Mouse (Mus musculus) forebrain, postnatal 0 days (tissue): ENCODE data around the gene Cdh6. TPM values are rescaled to one million over a fixed set of nuclear protein-coding genes. Genes with fewer than 3 reads are reported as not detected.

Source experiments
- ATAC-seq: fragments of 200-750 bp; cut with Nextera tagmentation; 2 replicates; pipeline ENCODE4 v1.8.0; 2017; ENCODE audit warnings: mild to moderate bottlenecking, moderate library complexity
- DNase-seq: peaks from one replicate; pipeline ENCODE4 v3.0.0-alpha.2; 2015
- H3K27ac ChIP-seq: fragments of 300-500 bp; sonication (generic); 2 replicates; pipeline ENCODE4 v1.5.1; 2014; ENCODE audit warnings: low read depth, mild to moderate bottlenecking, antibody characterized with exemption, low read length, moderate library complexity, mixed read lengths
- H3K27me3 ChIP-seq: fragments of 300-500 bp; sonication (generic); 2 replicates; pipeline ENCODE4 v1.6.1; 2014; ENCODE audit warnings: mild to moderate bottlenecking, low read length, mixed read lengths; ENCODE audit not compliant: insufficient read depth
- H3K36me3 ChIP-seq: fragments of 300-500 bp; sonication (generic); 2 replicates; pipeline ENCODE4 v1.6.1; 2014; ENCODE audit warnings: mild to moderate bottlenecking, moderate library complexity; ENCODE audit not compliant: insufficient read depth
- H3K4me1 ChIP-seq: fragments of 300-500 bp; sonication (generic); 2 replicates; pipeline ENCODE4 v1.6.1; 2014; ENCODE audit warnings: antibody characterized with exemption; ENCODE audit not compliant: insufficient read depth
- H3K4me2 ChIP-seq: fragments of 300-500 bp; sonication (generic); 2 replicates; pipeline ENCODE4 v1.6.1; 2014; ENCODE audit warnings: low read depth, mild to moderate bottlenecking, moderate library complexity
- H3K4me3 ChIP-seq: fragments of 300-500 bp; sonication (generic); 2 replicates; pipeline ENCODE4 v1.5.1; 2014; ENCODE audit warnings: low read depth, low read length, mixed read lengths
- H3K9ac ChIP-seq: fragments of 300-500 bp; sonication (generic); 2 replicates; pipeline ENCODE4 v1.6.1; 2014; ENCODE audit warnings: mild to moderate bottlenecking
- H3K9me3 ChIP-seq: fragments of 300-500 bp; sonication (generic); 2 replicates; pipeline ENCODE4 v1.6.1; 2016; ENCODE audit warnings: low read length
- CTCF ChIP-seq: sonication (generic); IDR thresholded peaks from 2 replicates; pipeline ENCODE4 v1.5.1; 2016; ENCODE audit warnings: antibody characterized with exemption, control low read depth, low read depth
- WGBS: fragments of 180-500 bp; shearing (Covaris S2); extraction: QIAGEN DNeasy Blood & Tissue Kit; methylation state at CpG from one replicate; pipeline ENCODE4 v1.1.7; 2014; 5-methylcytosine and 5-hydroxymethylcytosine counted together
- polyA plus RNA-seq: library from polyadenylated mRNA; unstranded; fragments of >200 nt; fragmentation: Nextera tagmentation; extraction: Ambion mirVana; gene quantifications from 2 replicates; pipeline ENCODE4 v1.2.1, GENCODE M21; 2015
- total RNA-seq: library from RNA; depleted of rRNA; stranded (reverse); fragments of >200 nt; gene quantifications from 2 replicates; pipeline ENCODE4 v1.2.3, GENCODE M21; 2014

The Cdh6 gene
- total and polyA plus RNA-seq, 2 experiments from 2014 or later = 9.8 to 12.1 TPM

DNA sequence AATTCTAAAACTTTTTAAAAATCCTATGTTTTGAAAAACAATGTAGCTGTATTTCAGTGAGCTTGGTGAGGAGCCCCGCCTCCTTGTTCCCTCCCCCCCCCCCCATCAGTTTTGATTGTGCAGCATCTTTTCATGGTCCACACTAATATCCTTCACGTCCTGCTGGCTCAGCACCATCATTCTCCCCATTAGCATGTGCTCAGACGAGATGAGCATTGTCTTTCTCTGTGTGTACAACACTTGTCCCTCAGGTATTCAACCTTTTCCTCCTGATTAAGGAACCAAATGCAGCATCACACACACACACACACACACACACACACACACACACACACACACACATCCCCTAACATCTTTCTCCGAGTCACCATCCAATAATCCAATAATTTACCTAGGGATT lies 164.7 kb downstream of the Cdh6 start:
- TF ChIP-seq CTCF = no peak
- DNase-seq (no peak), ATAC-seq (no peak)
- H3K9ac ChIP-seq = no peak overlapping the region
- H3K27me3 ChIP-seq = no peaks in the 10 kb centered on the region
- no peaks in the 10 kb centered on the region for H3K9me3 ChIP-seq
- WGBS = 26% methylated on average over 4 of the region's 4 CpGs
- H3K4me1 ChIP-seq = no peaks in the 10 kb centered on the region
- H3K4me3 ChIP-seq = no peak overlapping the region
- no peak overlapping the region for H3K27ac ChIP-seq
- no peak overlapping the region for H3K4me2 ChIP-seq
- H3K36me3 ChIP-seq = no peaks in the 10 kb centered on the region

DNA sequence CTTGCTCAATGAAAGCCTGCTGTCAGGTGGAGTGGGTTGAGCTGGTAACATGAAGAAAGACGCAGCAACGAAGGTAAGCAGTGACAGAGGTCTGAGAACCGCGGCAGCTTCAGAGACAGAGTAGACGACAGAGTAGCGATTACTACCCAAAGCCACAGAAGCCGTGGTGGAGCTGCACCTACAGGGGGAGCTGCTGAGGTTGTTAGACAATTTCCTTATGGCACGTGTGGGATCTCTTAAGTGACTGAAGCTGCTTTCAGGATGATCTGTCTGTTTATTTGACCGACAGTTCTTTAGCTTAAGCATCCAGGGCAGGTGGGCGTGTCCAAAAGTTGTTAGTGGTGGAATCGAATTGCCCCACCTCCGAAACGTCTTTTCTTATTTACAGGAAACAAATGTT lies 167.5 kb downstream of the Cdh6 start:
- ATAC-seq = no peak
- no peak for DNase-seq
- Histone ChIP-seq H3K4me3 (no peak overlapping the region), H3K9ac (no peak overlapping the region), H3K4me2 (no peak overlapping the region), H3K27ac (no peak overlapping the region), H3K9me3 (no peaks in the 10 kb centered on the region), H3K36me3 (no peaks in the 10 kb centered on the region), H3K27me3 (no peaks in the 10 kb centered on the region), H3K4me1 (no peaks in the 10 kb centered on the region)
- 86% methylated on average over 13 of the region's 13 CpGs for WGBS
- TF ChIP-seq CTCF = no peak

DNA sequence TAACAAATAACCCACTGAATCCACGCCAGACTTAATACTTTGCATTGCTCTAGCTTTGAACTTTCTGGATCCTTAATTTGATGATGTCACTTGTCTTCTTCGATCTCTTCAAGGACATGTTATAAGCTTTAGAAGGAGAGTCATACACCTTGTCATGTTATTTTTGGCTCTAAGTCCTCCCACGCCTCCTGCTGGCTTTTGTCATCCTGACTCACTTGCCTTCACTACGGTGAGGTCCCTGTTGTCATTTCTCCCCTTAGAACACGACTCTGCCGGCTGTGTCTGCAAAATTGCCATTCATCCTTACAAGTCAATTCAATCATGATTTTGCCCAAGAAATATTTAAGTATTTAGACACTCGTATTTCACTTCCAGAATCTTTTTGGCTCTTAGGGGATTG lies 171.9 kb downstream of the Cdh6 start:
- no peaks in the 10 kb centered on the region for H3K4me1 ChIP-seq
- no peak overlapping the region for H3K4me3 ChIP-seq
- H3K27ac ChIP-seq = no peak overlapping the region
- H3K9me3 ChIP-seq = no peaks in the 10 kb centered on the region
- 78% methylated on average over 7 of the region's 7 CpGs for WGBS
- H3K9ac ChIP-seq = no peak overlapping the region
- DNase-seq = no peak
- no peaks in the 10 kb centered on the region for H3K36me3 ChIP-seq
- no peaks in the 10 kb centered on the region for H3K27me3 ChIP-seq
- ATAC-seq = no peak
- no peak for TF ChIP-seq CTCF
- no peak overlapping the region for H3K4me2 ChIP-seq

DNA sequence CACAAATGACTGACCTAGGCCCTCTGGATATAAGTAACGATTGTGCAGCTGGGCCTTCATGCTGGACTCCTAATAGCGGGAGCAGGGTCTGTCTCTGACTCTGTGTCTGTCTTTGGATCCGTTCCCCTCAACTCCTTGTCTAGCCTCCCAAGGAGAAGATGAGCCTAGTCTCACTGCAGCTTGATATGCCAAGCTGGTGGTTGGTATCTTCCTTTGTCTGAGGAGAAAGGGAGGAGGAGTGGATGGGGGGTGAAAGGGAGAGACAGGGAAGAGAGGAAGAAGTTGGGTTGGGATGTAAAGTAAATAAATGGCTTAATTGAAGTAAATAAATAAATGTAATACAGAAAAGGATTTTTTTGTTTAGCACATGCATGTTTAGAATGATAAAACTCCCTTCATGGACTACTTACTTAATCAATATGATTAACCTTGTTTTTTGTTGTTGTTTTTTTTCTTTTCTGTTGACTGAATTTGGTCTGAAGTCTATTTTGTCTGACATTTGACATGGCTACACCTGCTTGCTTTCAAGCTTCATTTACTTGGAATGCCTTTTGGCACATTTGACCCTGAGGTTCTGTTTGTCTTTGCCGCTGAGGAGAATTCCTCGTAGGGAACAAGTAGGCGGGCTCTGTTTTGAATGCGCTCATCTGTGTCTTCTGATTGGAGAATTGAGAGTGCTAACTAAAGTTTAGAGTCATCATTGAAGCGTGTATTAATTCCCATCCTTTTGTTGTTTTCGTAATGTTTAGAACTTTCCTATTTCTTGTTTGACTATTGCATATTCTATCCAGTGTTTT lies 178.7 kb downstream of the Cdh6 start:
- TF ChIP-seq CTCF = no peak
- Histone ChIP-seq H3K9me3 (no peaks in the 10 kb centered on the region), H3K27ac (no peak overlapping the region), H3K4me1 (no peaks in the 10 kb centered on the region), H3K36me3 (no peaks in the 10 kb centered on the region), H3K27me3 (no peaks in the 10 kb centered on the region), H3K4me2 (no peak overlapping the region), H3K4me3 (no peak overlapping the region), H3K9ac (no peak overlapping the region)
- no peak for ATAC-seq
- 84% methylated on average over 9 of the region's 9 CpGs for WGBS
- DNase-seq = no peak
